Mouse (Mus musculus) small intestine, adult 2 months (tissue): ENCODE measurements around the gene Zcchc24. TPM values are rescaled to one million over a fixed set of nuclear protein-coding genes. Genes with fewer than 3 reads are reported as not detected.
A peak's percentile ranks its signal among the peaks of the same experiment; 100 is the strongest.

Source experiments
- H3K27ac ChIP-seq: fragments of 200-500 bp; 2 replicates; pipeline ENCODE4 v1.5.1; 2012; ENCODE audit warnings: low read depth, low read length, control low read depth, inconsistent platforms; ENCODE audit not compliant: insufficient read depth
- H3K27me3 ChIP-seq: fragments of 200-500 bp; 2 replicates; pipeline ENCODE4 v1.6.1; 2012; ENCODE audit warnings: mild to moderate bottlenecking, moderate library complexity, low read length, inconsistent platforms; ENCODE audit not compliant: control insufficient read depth, insufficient read depth
- H3K36me3 ChIP-seq: fragments of 200-500 bp; 2 replicates; pipeline ENCODE4 v1.6.1; 2012; ENCODE audit warnings: mild to moderate bottlenecking, low read length, control low read depth, inconsistent platforms; ENCODE audit not compliant: control insufficient read depth, insufficient read depth
- H3K4me1 ChIP-seq: fragments of 200-500 bp; 2 replicates; pipeline ENCODE4 v1.6.1; 2012; ENCODE audit warnings: low read length, inconsistent platforms, mixed read lengths; ENCODE audit not compliant: control insufficient read depth, insufficient read depth, insufficient read length
- H3K4me3 ChIP-seq: fragments of 200-500 bp; 2 replicates; pipeline ENCODE4 v1.5.1; 2012; ENCODE audit warnings: low read depth, mild to moderate bottlenecking, control low read depth, inconsistent platforms, low read length, moderate library complexity
- CTCF ChIP-seq: fragments of 200-500 bp; IDR thresholded peaks from 2 replicates; pipeline ENCODE4 v1.5.1; 2012; ENCODE audit warnings: low read depth, mild to moderate bottlenecking, control low read depth, inconsistent platforms, low read length, moderate library complexity, mixed read lengths; ENCODE audit not compliant: insufficient replicate concordance, insufficient read length; ENCODE audit errors: extremely low read depth
- POLR2A ChIP-seq: fragments of 200-500 bp; IDR thresholded peaks from 2 replicates; pipeline ENCODE4 v1.6.1; 2012; ENCODE audit warnings: low read depth, mild to moderate bottlenecking, control low read depth, inconsistent platforms, low read length, moderate library complexity
- WGBS: fragments of 180-500 bp; shearing (Covaris S2); methylation state at CpG from one replicate; pipeline ENCODE4 v1.1.7; 2018; 5-methylcytosine and 5-hydroxymethylcytosine counted together
- polyA plus RNA-seq: library from polyadenylated mRNA; depleted of rRNA; stranded (reverse); fragments of >200 nt; gene quantifications from 2 replicates; pipeline ENCODE4 v1.2.3, GENCODE M21; 2012

The Zcchc24 gene
- polyA plus RNA-seq, 1 experiment, result 10.1 TPM

- no peak for TF ChIP-seq CTCF
- TF ChIP-seq POLR2A, result no peak
- H3K36me3 ChIP-seq, result no peaks in the 10 kb centered on the region
- H3K4me1 ChIP-seq, result peaks cover 42% of the 10 kb centered on the region
- no peak overlapping the region for H3K4me3 ChIP-seq
- 80% methylated on average over 3 of the region's 3 CpGs for WGBS
- no peaks in the 10 kb centered on the region for H3K27me3 ChIP-seq
- no peak overlapping the region for H3K27ac ChIP-seq
Observed at GRCm38 (mm10) chr14:25741211-25741610, 27.6 kb downstream of the Zcchc24 start.

DNA sequence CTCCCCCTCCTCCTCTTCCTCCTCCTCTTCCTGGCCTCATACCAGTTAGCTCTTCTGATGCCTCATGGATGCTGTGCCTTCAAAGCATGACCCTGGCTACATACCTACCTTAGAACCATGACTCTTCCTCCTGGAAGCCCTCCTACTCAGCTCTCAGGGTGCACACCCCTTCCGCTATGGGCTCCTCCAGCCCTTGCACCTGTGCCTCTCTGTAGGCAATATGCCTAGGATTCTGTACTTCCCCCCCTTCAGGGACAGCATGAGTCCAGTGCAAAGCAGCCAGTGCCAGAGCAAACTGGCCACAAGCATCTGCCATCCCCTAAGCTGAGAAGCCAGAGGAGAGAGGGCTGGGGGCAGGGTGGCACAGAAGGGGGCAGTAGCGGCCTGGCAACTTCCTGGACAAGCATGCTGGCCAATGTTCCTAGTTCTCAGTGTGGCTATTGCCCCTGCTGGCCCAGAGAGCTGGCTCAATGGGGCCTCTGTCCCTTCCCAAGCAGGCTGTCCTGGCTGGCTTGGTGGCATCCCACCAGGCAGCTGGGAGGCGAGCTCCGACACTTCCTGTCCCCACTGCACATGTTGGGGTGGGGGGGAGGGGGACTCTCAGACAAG, 28.8 kb downstream of the Zcchc24 start:
- 89% methylated on average over 4 of the region's 4 CpGs for WGBS
- TF ChIP-seq CTCF, result no peak
- TF ChIP-seq POLR2A, result no peak
- no peaks in the 10 kb centered on the region for H3K36me3 ChIP-seq
- H3K27me3 ChIP-seq, result no peaks in the 10 kb centered on the region
- H3K4me3 ChIP-seq, result no peak overlapping the region
- H3K4me1 ChIP-seq, result peaks cover 46% of the 10 kb centered on the region
- no peak overlapping the region for H3K27ac ChIP-seq

GRCm38 (mm10) chr14:25738591-25739001, 30.2 kb downstream of the Zcchc24 start:
- 31% methylated on average over 14 of the region's 14 CpGs for WGBS
- Histone ChIP-seq H3K4me1 (peaks cover 47% of the 10 kb centered on the region), H3K4me3 (no peak overlapping the region), H3K36me3 (no peaks in the 10 kb centered on the region), H3K27me3 (no peaks in the 10 kb centered on the region), H3K27ac (no peak overlapping the region)
- TF ChIP-seq CTCF (no peak), POLR2A (no peak)

- no peak overlapping the region for H3K4me3 ChIP-seq
- no peaks in the 10 kb centered on the region for H3K27me3 ChIP-seq
- H3K4me1 ChIP-seq, result peaks cover 42% of the 10 kb centered on the region
- peak overlapping the region; percentile 50 for H3K27ac ChIP-seq
- H3K36me3 ChIP-seq, result no peaks in the 10 kb centered on the region
- WGBS, result 69% methylated on average over 6 of the region's 6 CpGs
- TF ChIP-seq POLR2A (no peak), CTCF (no peak)
Observed at GRCm38 (mm10) chr14:25736589-25736988, 32.2 kb downstream of the Zcchc24 start.

GRCm38 (mm10) chr14:25736140-25736539, 32.7 kb downstream of the Zcchc24 start:
- H3K4me3 ChIP-seq, result no peak overlapping the region
- 45% methylated on average over 3 of the region's 3 CpGs for WGBS
- H3K36me3 ChIP-seq, result no peaks in the 10 kb centered on the region
- no peaks in the 10 kb centered on the region for H3K27me3 ChIP-seq
- H3K27ac ChIP-seq, result peak overlapping the region; percentile 50
- H3K4me1 ChIP-seq, result peaks cover 42% of the 10 kb centered on the region
- TF ChIP-seq CTCF, result no peak
- no peak for TF ChIP-seq POLR2A

DNA sequence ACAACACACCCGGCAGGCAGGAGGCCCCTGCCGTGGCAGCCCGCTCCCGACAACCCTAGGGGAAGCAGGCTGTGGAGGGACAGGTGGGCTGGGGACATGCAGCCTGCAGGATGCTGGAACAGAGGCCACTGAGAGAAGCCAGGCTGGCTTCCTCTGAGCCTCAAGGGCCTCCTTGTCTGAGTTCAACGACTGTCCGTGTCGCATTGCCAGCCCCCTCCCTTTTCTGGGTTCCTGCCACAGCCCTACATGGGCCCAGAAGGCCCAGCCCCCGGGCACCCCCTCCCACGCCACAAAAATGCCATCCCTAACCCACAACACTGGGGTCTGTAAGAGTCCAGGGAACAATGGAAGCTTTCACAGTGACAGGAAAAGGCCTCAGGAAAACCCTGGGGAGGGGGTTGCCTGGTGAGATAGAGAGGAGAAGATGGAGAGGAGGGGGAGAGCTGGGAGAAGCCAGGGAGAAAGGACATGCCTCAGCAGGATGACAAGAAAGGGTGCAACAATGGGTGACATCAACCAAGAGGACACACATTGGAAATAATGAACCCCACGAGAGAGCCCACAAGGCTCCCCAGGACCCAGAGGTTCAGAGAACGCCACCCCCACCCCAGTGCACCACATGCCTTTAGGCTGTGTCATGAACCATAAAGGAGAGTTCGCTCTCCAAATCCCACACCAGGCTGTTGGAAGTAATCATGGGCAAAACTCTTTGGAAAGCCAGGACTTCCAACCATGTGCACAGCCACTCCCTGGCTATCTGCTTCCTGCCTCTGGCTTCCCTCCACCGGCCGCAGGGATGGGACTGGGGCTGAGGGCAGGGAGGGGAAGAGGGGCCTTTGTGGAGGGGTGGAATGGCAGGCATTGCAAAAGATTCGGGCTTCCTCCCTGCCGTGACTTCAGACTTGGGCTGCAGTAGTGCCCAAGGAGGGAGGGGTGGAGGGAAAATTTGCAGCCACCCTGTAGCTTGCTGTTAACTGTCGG, 33.8 kb downstream of the Zcchc24 start:
- 0 out of 2 replicates have a peak overlapping the region, but pooled peaks have one; percentile 2 for H3K27ac ChIP-seq
- no peaks in the 10 kb centered on the region for H3K27me3 ChIP-seq
- H3K4me3 ChIP-seq, result no peak overlapping the region
- no peak for TF ChIP-seq POLR2A
- TF ChIP-seq CTCF, result no peak
- WGBS, result 64% methylated on average over 17 of the region's 17 CpGs
- peaks cover 42% of the 10 kb centered on the region for H3K4me1 ChIP-seq
- H3K36me3 ChIP-seq, result no peaks in the 10 kb centered on the region

GRCm38 (mm10) chr14:25727149-25727510, 41.7 kb downstream of the Zcchc24 start:
- 80% methylated on average over 5 of the region's 5 CpGs for WGBS
- no peaks in the 10 kb centered on the region for H3K36me3 ChIP-seq
- peaks cover 15% of the 10 kb centered on the region for H3K4me1 ChIP-seq
- no peaks in the 10 kb centered on the region for H3K27me3 ChIP-seq
- TF ChIP-seq CTCF (no peak), POLR2A (no peak)
- H3K4me3 ChIP-seq, result no peak overlapping the region
- no peak overlapping the region for H3K27ac ChIP-seq
